Mouse (Mus musculus) CH12.LX (cell line): Measurements from ENCODE around the gene Cd200r3. TPM values are rescaled to one million over a fixed set of nuclear protein-coding genes. Genes with fewer than 3 reads are reported as not detected.

Experiments
- DNase-seq: peaks from one replicate; pipeline ENCODE4 v3.0.0-alpha.2; 2013; ENCODE audit errors: extremely low read depth
- H3K27ac ChIP-seq: 2 replicates; pipeline ENCODE4 v1.5.1; 2012; ENCODE audit warnings: low read depth, mild to moderate bottlenecking, control low read depth, moderate library complexity; ENCODE audit not compliant: insufficient read depth
- H3K27me3 ChIP-seq: replicated peaks from 2 replicates; pipeline ENCODE3; 2012; ENCODE audit warnings: inconsistent platforms
- H3K36me3 ChIP-seq, 2 experiments: replicated peaks in 1 of 2; 2 replicates each; pipeline versions ENCODE3 to v1.6.1; 2012; ENCODE audit warnings: inconsistent platforms in 1 of 2, low read length in 1 of 2, mild to moderate bottlenecking in 1 of 2, mixed read lengths in 1 of 2, moderate library complexity in 1 of 2; ENCODE audit not compliant: control insufficient read depth in 1 of 2, insufficient read depth in 1 of 2
- H3K4me1 ChIP-seq, 2 experiments: 2 replicates each; pipeline ENCODE4 v1.6.1; 2012; ENCODE audit warnings: inconsistent platforms in 1 of 2, moderate library complexity in 1 of 2; ENCODE audit not compliant: insufficient read depth in 2 of 2, control insufficient read depth in 1 of 2
- H3K4me2 ChIP-seq: 2 replicates; pipeline ENCODE4 v1.6.1; 2012; ENCODE audit warnings: low read depth, mild to moderate bottlenecking, control low read depth; ENCODE audit not compliant: poor library complexity, insufficient read depth, severe bottlenecking
- H3K4me3 ChIP-seq, 3 experiments: fragments of 150-350 bp in 1 of 3; sonication (generic) in 1 of 3; replicated peaks in 1 of 3; 2 replicates each; pipeline versions ENCODE3 to v1.5.1; 2011 to 2012; ENCODE audit warnings: low read depth in 2 of 3, low read length in 2 of 3, mild to moderate bottlenecking in 2 of 3, moderate library complexity in 2 of 3, control low read depth in 1 of 3, improper control_type of control experiment in 1 of 3, inconsistent platforms in 1 of 3, mixed read lengths in 1 of 3; ENCODE audit not compliant: poor library complexity in 1 of 3
- H3K79me2 ChIP-seq: replicated peaks from 2 replicates; pipeline ENCODE4 v1.6.1; 2012; ENCODE audit warnings: mild to moderate bottlenecking, moderate library complexity; ENCODE audit not compliant: control insufficient read depth, poor library complexity, insufficient read depth, severe bottlenecking; ENCODE audit errors: extremely low read depth
- H3K9ac ChIP-seq: 2 replicates; pipeline ENCODE4 v1.6.1; 2012; ENCODE audit warnings: low read depth, mild to moderate bottlenecking, control low read depth, moderate library complexity; ENCODE audit not compliant: insufficient read depth
- H3K9me3 ChIP-seq: replicated peaks from 2 replicates; pipeline ENCODE3; 2012; ENCODE audit warnings: low read length, inconsistent platforms, mixed read lengths
- CTCF ChIP-seq, 2 experiments: IDR thresholded peaks in 1 of 2; conservative IDR thresholded peaks in 1 of 2; 2 replicates each; pipeline ENCODE4 v1.5.1; 2011 to 2012; ENCODE audit warnings: low read depth in 2 of 2, low read length in 2 of 2, improper control_type of control experiment in 1 of 2, inconsistent platforms in 1 of 2, mild to moderate bottlenecking in 1 of 2, moderate library complexity in 1 of 2
- ELF1 ChIP-seq: IDR thresholded peaks from 2 replicates; pipeline ENCODE4 v1.6.1; 2014; ENCODE audit warnings: low read depth, mild to moderate bottlenecking, inconsistent platforms, low read length, improper control_type of control experiment
- EP300 ChIP-seq: IDR thresholded peaks from 2 replicates; pipeline ENCODE4 v1.6.1; 2011; ENCODE audit warnings: low read length, improper control_type of control experiment
- ETS1 ChIP-seq: conservative IDR thresholded peaks from 2 replicates; pipeline ENCODE4 v1.6.1; 2012; ENCODE audit warnings: low read depth, mild to moderate bottlenecking, inconsistent platforms, low read length, improper control_type of control experiment, moderate library complexity
- KAT2A ChIP-seq: IDR thresholded peaks from 2 replicates; pipeline ENCODE4 v1.6.1; 2012; ENCODE audit warnings: low read length, improper control_type of control experiment, inconsistent platforms; ENCODE audit not compliant: insufficient replicate concordance
- MAFK ChIP-seq: IDR thresholded peaks from 2 replicates; pipeline ENCODE4 v1.6.1; 2011; ENCODE audit warnings: low read length, improper control_type of control experiment; ENCODE audit not compliant: insufficient replicate concordance
- MAX ChIP-seq: IDR thresholded peaks from 2 replicates; pipeline ENCODE4 v1.6.1; 2011; ENCODE audit warnings: low read length, improper control_type of control experiment
- NELFE ChIP-seq: IDR thresholded peaks from 2 replicates; pipeline ENCODE4 v1.6.1; 2011; ENCODE audit warnings: low read depth, low read length, improper control_type of control experiment
- PAX5 ChIP-seq: IDR thresholded peaks from 2 replicates; pipeline ENCODE4 v1.6.1; 2012; ENCODE audit warnings: low read length, inconsistent platforms, mixed read lengths
- POLR2AphosphoS2 ChIP-seq: IDR thresholded peaks from 2 replicates; pipeline ENCODE4 v1.6.1; 2011; ENCODE audit warnings: low read depth, low read length, improper control_type of control experiment
- RCOR1 ChIP-seq: conservative IDR thresholded peaks from 2 replicates; pipeline ENCODE4 v1.6.1; 2012; ENCODE audit warnings: low read depth, mild to moderate bottlenecking, inconsistent platforms, low read length, improper control_type of control experiment
- SIN3A ChIP-seq: IDR thresholded peaks from 2 replicates; pipeline ENCODE4 v1.6.1; 2012; ENCODE audit warnings: low read length, improper control_type of control experiment, inconsistent platforms
- USF1 ChIP-seq: IDR thresholded peaks from 2 replicates; pipeline ENCODE4 v1.6.1; 2014; ENCODE audit warnings: low read depth, mild to moderate bottlenecking, inconsistent platforms, low read length, improper control_type of control experiment
- USF2 ChIP-seq: conservative IDR thresholded peaks from 2 replicates; pipeline ENCODE4 v1.6.1; 2011; ENCODE audit warnings: low read depth, low read length, improper control_type of control experiment
- ZC3H11A ChIP-seq: IDR thresholded peaks from 2 replicates; pipeline ENCODE4 v1.6.1; 2012; ENCODE audit warnings: low read depth, mild to moderate bottlenecking, inconsistent platforms, low read length, improper control_type of control experiment
- dilution Hi-C: fragments of 300-500 bp; cut with MboI; formaldehyde crosslinking; loops from 2 replicates; pipeline ENCODE4 v1.14.3; 2020; ENCODE audit warnings: low sequenced_read_pairs; ENCODE audit not compliant: extremely low pct_unique_long_range_greater_than_20kb, extremely low pct_ligation_motif_present
- in situ Hi-C: fragments of 300-500 bp; cut with MboI; formaldehyde crosslinking; loops from 3 replicates; pipeline ENCODE4 v1.14.3; 2019; ENCODE audit warnings: low sequenced_read_pairs, low pct_ligation_motif_present, low pct_unique_long_range_greater_than_20kb, mixed read lengths
- polyA plus RNA-seq: library from polyadenylated mRNA; unstranded; fragments of >175 nt; gene quantifications from 2 replicates; pipeline ENCODE4 v1.2.1, GENCODE M21; 2012; ENCODE audit warnings: low read depth; ENCODE audit not compliant: insufficient read length
- total RNA-seq, 2 experiments: library from RNA; depleted of rRNA; stranded (reverse); fragments of 300-350 nt in 1 of 2; fragments of >200 nt in 1 of 2; gene quantifications; 2 replicates each; pipeline ENCODE4 v1.2.3; 2012 to 2014

Gene Cd200r3
- total and polyA plus RNA-seq, 3 experiments: 5.0 to 17.6 (median 6.9) TPM

GRCm38 (mm10) chr16:45018868-45019267 lies 75.4 kb downstream of the Cd200r3 start:
- Histone ChIP-seq H3K79me2 (no peaks in the 10 kb centered on the region), H3K4me2 (no peak overlapping the region), H3K9me3 (peaks cover 5% of the 10 kb centered on the region), H3K9ac (no peak overlapping the region), H3K4me1 (peaks cover 9 to 35% of the 10 kb centered on the region in 2 experiments; a peak in 3 of 4 replicates), H3K27ac (no peak overlapping the region), H3K4me3 (no peak overlapping the region), H3K36me3 (peaks cover 0 to 2% of the 10 kb centered on the region in 2 experiments), H3K27me3 (no peaks in the 10 kb centered on the region)
- no peak for TF ChIP-seq PAX5
- no peak for TF ChIP-seq KAT2A
- TF ChIP-seq USF1: no peak
- no peak for TF ChIP-seq MAFK
- no peak for TF ChIP-seq ETS1
- TF ChIP-seq RCOR1: no peak
- TF ChIP-seq NELFE: no peak
- no peak for TF ChIP-seq EP300
- TF ChIP-seq ZC3H11A: no peak
- no peak for TF ChIP-seq SIN3A
- no peak for TF ChIP-seq ELF1
- in situ Hi-C loops (loop anchor here (10.0 kb wide), 1 partner anchor 54 kb away; no protein-coding TSS in a partner anchor), dilution Hi-C loops (no loop called here)
- DNase-seq: no peak

DNA sequence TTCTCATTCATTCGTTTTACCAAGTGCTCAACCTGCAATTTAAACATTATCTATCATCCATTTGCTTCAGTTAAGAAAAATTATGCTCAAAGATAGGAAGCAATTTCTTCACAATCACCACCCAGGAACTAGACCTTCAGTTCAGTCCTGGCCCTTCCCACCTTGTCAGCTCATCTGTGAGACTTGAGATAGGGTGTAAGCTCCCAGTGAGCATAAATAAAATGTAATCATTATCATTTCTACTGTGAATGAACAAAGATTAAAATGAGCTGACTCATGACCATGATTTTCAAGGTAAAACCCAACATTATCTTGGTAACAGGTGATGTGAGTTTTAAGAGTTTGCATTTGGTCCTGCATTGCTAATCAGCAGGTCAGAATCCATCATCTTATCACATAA lies 76.6 kb downstream of the Cd200r3 start:
- H3K4me1 ChIP-seq: peaks cover 9 to 38% of the 10 kb centered on the region in 2 experiments; a peak in 3 of 4 replicates
- no peak for DNase-seq

More for the DNA sequence above, 76.6 kb downstream of the Cd200r3 start:
- H3K36me3 ChIP-seq: peaks cover 0 to 2% of the 10 kb centered on the region in 2 experiments
- H3K27ac ChIP-seq: no peak overlapping the region
- H3K9ac ChIP-seq: no peak overlapping the region
- in situ Hi-C loops: no loop called here
- no peak for TF ChIP-seq CTCF (conservative IDR thresholded peaks at IDR 0.05 in 1 of 2, IDR thresholded peaks at IDR 0.05 in 1 of 2; ENCODE audit: low read depth in 2 of 2, low read length in 2 of 2)
- no peak for TF ChIP-seq POLR2AphosphoS2
- no peak for TF ChIP-seq MAFK
- TF ChIP-seq USF2: no peak
- no peak for TF ChIP-seq ZC3H11A
- TF ChIP-seq MAX: no peak
- TF ChIP-seq, all 38 proteins: peak for 0
- no peak overlapping the region for H3K4me3 ChIP-seq
- dilution Hi-C loops: no loop called here
- H3K79me2 ChIP-seq: no peaks in the 10 kb centered on the region
- H3K27me3 ChIP-seq: no peaks in the 10 kb centered on the region
- H3K9me3 ChIP-seq: peaks cover 5% of the 10 kb centered on the region
- no peak overlapping the region for H3K4me2 ChIP-seq
